Mouse (Mus musculus): ENCODE results near the gene Gm1113. TPM values are rescaled to one million over a fixed set of nuclear protein-coding genes. Genes with fewer than 3 reads are reported as not detected.

The Gm1113 gene
- total and polyA plus RNA-seq, 3 experiments: not detected

DNA sequence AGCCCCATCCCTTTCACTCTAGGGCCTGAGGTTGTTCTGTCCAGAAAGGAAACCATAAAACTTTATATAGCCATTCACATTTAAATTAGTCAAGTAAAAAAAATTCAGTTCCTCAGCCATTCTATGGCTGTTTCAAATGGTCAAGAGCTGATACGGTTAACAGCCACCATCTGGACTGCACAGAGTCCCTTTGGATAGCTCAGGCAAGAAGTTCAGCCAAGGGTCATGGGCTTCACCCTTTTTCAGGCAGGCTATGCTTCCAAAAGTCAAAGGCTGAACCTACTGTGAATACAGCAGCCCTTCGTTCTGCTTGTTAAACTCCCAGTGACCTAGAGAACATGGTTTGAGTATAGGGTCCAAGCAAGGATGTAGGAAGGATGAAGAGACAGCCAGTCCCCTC is 26.6 kb upstream of the Gm1113 start:
- Histone ChIP-seq H3K4me1 (ENCODE audit: control insufficient read depth, insufficient read depth, low read length) (no peaks in the 10 kb centered on the region), H3K36me3 (ENCODE audit: control insufficient read depth, insufficient read depth, low read length) (no peaks in the 10 kb centered on the region), H3K27me3 (ENCODE audit: control insufficient read depth, insufficient read depth, low read length) (no peaks in the 10 kb centered on the region), H3K9ac (ENCODE audit: low read depth, low read length) (no peak overlapping the region), H3K79me2 (replicated peaks; ENCODE audit: control insufficient read depth, insufficient read depth, low read length) (no peaks in the 10 kb centered on the region), H3K27ac (no peak overlapping the region), H3K4me3 (no peak overlapping the region)
- DNase-seq: peak in 1 of 2 experiments; percentile 15
- no peak for TF ChIP-seq EP300 (IDR thresholded peaks at IDR 0.05; ENCODE audit: insufficient read depth, low read depth, low read length)
- no peak for TF ChIP-seq CTCF (IDR thresholded peaks at IDR 0.05)
- no peak for TF ChIP-seq POLR2A (IDR thresholded peaks at IDR 0.05; ENCODE audit: insufficient read depth, low read depth, low read length)
- 58% methylated on average over 2 of the region's 2 CpGs for WGBS
- intact Hi-C loops (cut with DNase I): loop anchor here (10.0 kb wide), 1 partner anchor 510 kb away; no protein-coding TSS in a partner anchor

- Histone ChIP-seq H3K36me3 (ENCODE audit: control insufficient read depth, insufficient read depth, low read length) (no peaks in the 10 kb centered on the region), H3K79me2 (replicated peaks; ENCODE audit: control insufficient read depth, insufficient read depth, low read length) (no peaks in the 10 kb centered on the region), H3K27ac (no peak overlapping the region), H3K27me3 (ENCODE audit: control insufficient read depth, insufficient read depth, low read length) (no peaks in the 10 kb centered on the region), H3K4me3 (no peak overlapping the region), H3K4me1 (ENCODE audit: control insufficient read depth, insufficient read depth, low read length) (no peaks in the 10 kb centered on the region), H3K9ac (ENCODE audit: low read depth, low read length) (no peak overlapping the region)
- TF ChIP-seq CTCF (IDR thresholded peaks at IDR 0.05) (no peak), POLR2A (IDR thresholded peaks at IDR 0.05; ENCODE audit: insufficient read depth, low read depth, low read length) (no peak), EP300 (IDR thresholded peaks at IDR 0.05; ENCODE audit: insufficient read depth, low read depth, low read length) (no peak)
- 87% methylated on average over 14 of the region's 14 CpGs for WGBS
- DNase-seq: no peak
- intact Hi-C loops (cut with DNase I): loop anchor here (10.0 kb wide), 1 partner anchor 508 kb away; no protein-coding TSS in a partner anchor
These were observed 25.2 kb upstream of the Gm1113 start for GRCm38 (mm10) chr9:35543099-35543860.

DNA sequence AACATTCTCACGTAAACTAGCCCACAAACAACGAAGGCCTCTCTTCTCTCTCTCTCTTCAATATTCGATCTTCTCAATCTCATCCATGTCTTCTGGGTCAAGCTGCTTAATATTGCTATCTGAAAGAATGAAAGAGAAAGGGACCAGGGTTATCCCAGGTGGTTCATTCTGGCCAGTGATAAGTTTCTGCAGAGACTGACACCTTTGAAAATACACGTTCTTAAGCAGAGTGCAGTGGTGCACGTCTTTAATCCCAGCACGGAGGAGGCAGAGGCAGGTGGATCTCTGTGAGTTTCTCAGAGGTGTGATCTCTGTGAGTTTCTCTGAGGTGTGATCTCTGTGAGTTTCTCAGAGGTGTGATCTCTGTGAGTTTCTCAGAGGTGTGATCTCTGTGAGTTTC is 23.9 kb upstream of the Gm1113 start:
- H3K27ac ChIP-seq: no peak overlapping the region

GRCm38 (mm10) chr9:35541488-35541887 is 23.4 kb upstream of the Gm1113 start:
- H3K4me3 ChIP-seq: no peak overlapping the region
- no peak overlapping the region for H3K27ac ChIP-seq
- no peaks in the 10 kb centered on the region for H3K4me1 ChIP-seq (ENCODE audit: control insufficient read depth, insufficient read depth, low read length)
- H3K27me3 ChIP-seq (ENCODE audit: control insufficient read depth, insufficient read depth, low read length): no peaks in the 10 kb centered on the region
- TF ChIP-seq EP300 (IDR thresholded peaks at IDR 0.05; ENCODE audit: insufficient read depth, low read depth, low read length) (0 out of 2 replicates have a peak, but pooled peaks have one; percentile 55), CTCF (IDR thresholded peaks at IDR 0.05) (peak; percentile 89), POLR2A (IDR thresholded peaks at IDR 0.05; ENCODE audit: insufficient read depth, low read depth, low read length) (no peak)
- intact Hi-C loops (cut with DNase I): loop anchor here (1.0 to 10.0 kb wide), 2 partner anchors 259 to 507 kb away; no protein-coding TSS in a partner anchor
- H3K36me3 ChIP-seq (ENCODE audit: control insufficient read depth, insufficient read depth, low read length): no peaks in the 10 kb centered on the region
- WGBS: 10% methylated on average over 6 of the region's 6 CpGs
- no peak overlapping the region for H3K9ac ChIP-seq (ENCODE audit: low read depth, low read length)
- peak; percentile 62 to 79 for DNase-seq
- H3K79me2 ChIP-seq (replicated peaks; ENCODE audit: control insufficient read depth, insufficient read depth, low read length): no peaks in the 10 kb centered on the region

More for the DNA sequence above, 23.9 kb upstream of the Gm1113 start:
- Histone ChIP-seq H3K79me2 (replicated peaks; ENCODE audit: control insufficient read depth, insufficient read depth, low read length) (no peaks in the 10 kb centered on the region), H3K9ac (ENCODE audit: low read depth, low read length) (no peak overlapping the region), H3K27me3 (ENCODE audit: control insufficient read depth, insufficient read depth, low read length) (no peaks in the 10 kb centered on the region), H3K36me3 (ENCODE audit: control insufficient read depth, insufficient read depth, low read length) (no peaks in the 10 kb centered on the region), H3K4me3 (no peak overlapping the region), H3K4me1 (ENCODE audit: control insufficient read depth, insufficient read depth, low read length) (no peaks in the 10 kb centered on the region)
- 54% methylated on average over 6 of the region's 6 CpGs for WGBS
- no peak for TF ChIP-seq POLR2A (IDR thresholded peaks at IDR 0.05; ENCODE audit: insufficient read depth, low read depth, low read length)
- no peak for TF ChIP-seq CTCF (IDR thresholded peaks at IDR 0.05)
- TF ChIP-seq EP300 (IDR thresholded peaks at IDR 0.05; ENCODE audit: insufficient read depth, low read depth, low read length): no peak
- DNase-seq: no peak
- intact Hi-C loops (cut with DNase I): loop anchor here (1.0 to 10.0 kb wide), 2 partner anchors 260 to 507 kb away; no protein-coding TSS in a partner anchor

DNA sequence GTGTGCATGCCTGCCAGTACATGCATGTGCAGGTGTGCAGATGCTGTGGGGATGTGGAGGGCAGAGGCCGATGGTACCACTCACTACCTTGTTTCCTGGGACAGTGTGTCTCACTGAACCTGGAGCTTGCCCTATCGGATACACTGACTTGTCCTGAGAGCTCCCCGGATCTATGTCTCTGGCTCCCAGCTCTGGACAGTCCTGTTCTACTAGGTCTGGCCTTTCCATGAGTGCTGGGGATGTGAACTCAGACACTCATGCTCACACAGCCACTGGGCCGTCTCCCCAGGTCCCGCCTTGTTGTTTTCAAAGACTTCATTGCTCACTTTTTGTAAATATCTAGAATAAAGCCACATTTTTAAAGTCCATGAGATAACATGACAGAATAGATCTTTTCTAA is 23.0 kb upstream of the Gm1113 start:
- no peak for DNase-seq
- Histone ChIP-seq H3K4me3 (no peak overlapping the region), H3K27me3 (ENCODE audit: control insufficient read depth, insufficient read depth, low read length) (no peaks in the 10 kb centered on the region), H3K79me2 (replicated peaks; ENCODE audit: control insufficient read depth, insufficient read depth, low read length) (no peaks in the 10 kb centered on the region), H3K4me1 (ENCODE audit: control insufficient read depth, insufficient read depth, low read length) (no peaks in the 10 kb centered on the region), H3K27ac (no peak overlapping the region), H3K36me3 (ENCODE audit: control insufficient read depth, insufficient read depth, low read length) (no peaks in the 10 kb centered on the region), H3K9ac (ENCODE audit: low read depth, low read length) (no peak overlapping the region)
- WGBS: 79% methylated on average over 5 of the region's 5 CpGs
- TF ChIP-seq EP300 (IDR thresholded peaks at IDR 0.05; ENCODE audit: insufficient read depth, low read depth, low read length) (no peak), POLR2A (IDR thresholded peaks at IDR 0.05; ENCODE audit: insufficient read depth, low read depth, low read length) (no peak), CTCF (IDR thresholded peaks at IDR 0.05) (no peak)
- intact Hi-C loops (cut with DNase I): loop anchor here (1.0 to 10.0 kb wide), 2 partner anchors 259 to 506 kb away; no protein-coding TSS in a partner anchor

Measured in heart, adult 2 months (tissue).